Mouse (Mus musculus): ENCODE measurements around the gene Brox. TPM values are rescaled to one million over a fixed set of nuclear protein-coding genes. Genes with fewer than 3 reads are reported as not detected.
A peak's percentile ranks its signal among the peaks of the same experiment; 100 is the strongest.
"Not testable (repeated sequence)": the region's sequence is repeated elsewhere in the genome, so short reads cannot be mapped to it uniquely, and the experiment has no call there.

The Brox gene
- 51.8 and 57.2 TPM in 2 replicates for polyA plus RNA-seq (2014; fragmentation: Nextera tagmentation; extraction: Ambion mirVana)

- DNase-seq (ENCODE audit: low spot score) = peak; percentile 91
- Histone ChIP-seq H3K4me2 (ENCODE audit: low read depth, low read length) (peak within 1 kb of the TSS; percentile 43), H3K36me3 (replicated peaks; ENCODE audit: control insufficient read depth, insufficient read depth, low read depth, low read length) (no peaks in the 10 kb centered on the region), H3K4me1 (ENCODE audit: control insufficient read depth, insufficient read depth, low read length) (no peaks in the 10 kb centered on the region), H3K27me3 (ENCODE audit: control insufficient read depth, insufficient read depth, low read length) (no peaks in the 10 kb centered on the region), H3K4me3 (ENCODE audit: low read depth, low read length) (peak within 1 kb of the TSS; percentile 49), H3K27ac (replicated peaks; ENCODE audit: low read depth, low read length) (peak within 1 kb of the TSS; percentile 4; the same call in 1 of the 2 replicates), H3K9me3 (replicated peaks; ENCODE audit: control insufficient read depth, low read length) (no peaks in the 10 kb centered on the region), H3K9ac (replicated peaks; ENCODE audit: low read length) (peak within 1 kb of the TSS; percentile 52)
- ATAC-seq (replicated peaks; ENCODE audit: insufficient number of reproducible peaks, low FRiP score, low TSS enrichment, low read depth) = peak; percentile 83
- WGBS = under 1% methylated on average over 39 of the region's 39 CpGs
Observed at GRCm38 (mm10) chr1:183296877-183297383, at the start of gene Brox. TSS of gene Brox (minus strand) at chr1:183297269.

GRCm38 (mm10) chr1:183345817-183346195 lies 48.7 kb upstream of the Brox start:
- H3K27ac ChIP-seq (replicated peaks; ENCODE audit: low read depth, low read length) = no peak overlapping the region
- H3K9ac ChIP-seq (replicated peaks; ENCODE audit: low read length) = peak overlapping the region; percentile 85
- no peaks in the 10 kb centered on the region for H3K27me3 ChIP-seq (ENCODE audit: control insufficient read depth, insufficient read depth, low read length)
- no peaks in the 10 kb centered on the region for H3K9me3 ChIP-seq (replicated peaks; ENCODE audit: control insufficient read depth, low read length)
- no peaks in the 10 kb centered on the region; the same call in 1 of the 2 replicates for H3K36me3 ChIP-seq (replicated peaks; ENCODE audit: control insufficient read depth, insufficient read depth, low read depth, low read length)
- DNase-seq (ENCODE audit: low spot score) (no peak), ATAC-seq (replicated peaks; ENCODE audit: insufficient number of reproducible peaks, low FRiP score, low TSS enrichment, low read depth) (peak; percentile 6; the same call in 1 of the 2 replicates)
- WGBS = 4% methylated on average over 10 of the region's 10 CpGs
- H3K4me1 ChIP-seq (ENCODE audit: control insufficient read depth, insufficient read depth, low read length) = no peaks in the 10 kb centered on the region
- H3K4me2 ChIP-seq (ENCODE audit: low read depth, low read length) = peak overlapping the region; percentile 94
- peak overlapping the region; percentile 93 for H3K4me3 ChIP-seq (ENCODE audit: low read depth, low read length)

DNA sequence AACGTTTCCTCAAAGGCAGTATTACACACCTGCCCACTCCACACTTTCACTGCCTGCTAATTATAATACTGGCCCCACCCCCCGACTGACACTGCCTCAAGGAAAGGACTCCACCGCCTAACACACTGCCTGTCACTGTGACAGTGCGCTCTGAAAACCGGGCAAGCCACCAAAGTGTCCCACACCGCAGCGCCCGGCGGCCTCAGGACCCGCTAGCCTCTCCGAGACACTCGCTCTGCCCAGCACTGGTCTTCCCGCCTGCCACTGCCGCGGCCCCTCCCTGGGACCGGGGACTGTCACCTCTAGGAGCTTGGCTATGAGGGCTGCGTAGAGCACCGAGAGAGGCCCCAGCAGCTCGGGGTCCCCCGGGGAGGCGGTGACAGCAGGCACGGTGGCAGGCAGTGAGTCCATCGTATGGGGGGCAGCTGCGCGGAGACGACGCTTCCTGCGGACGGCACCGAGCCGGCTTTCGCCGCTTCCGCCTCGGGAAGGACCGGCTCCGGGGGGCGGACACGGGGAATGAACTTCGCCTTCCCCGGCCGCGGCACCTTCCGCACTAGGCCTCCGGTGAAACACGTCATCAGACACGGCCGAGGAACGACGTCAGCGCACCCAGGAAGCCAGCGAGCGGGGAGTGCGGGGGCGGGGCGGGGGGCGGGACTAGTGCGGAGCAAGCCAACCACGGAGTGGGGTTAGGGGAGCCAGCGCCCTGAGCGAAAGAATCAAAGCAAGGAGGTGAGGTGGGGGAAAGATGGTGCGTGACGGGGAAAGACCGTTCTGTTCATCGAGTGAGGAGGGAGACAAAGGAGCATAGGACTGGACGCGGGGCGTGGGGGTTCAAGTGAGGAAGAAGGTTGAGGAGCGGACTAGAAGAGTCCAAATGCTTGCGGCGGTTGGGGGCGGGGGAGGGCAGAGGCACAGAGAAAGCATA lies 48.1 kb upstream of the Brox start:
- H3K9ac ChIP-seq (replicated peaks; ENCODE audit: low read length) = peak overlapping the region; percentile 85
- peak overlapping the region; percentile 93 for H3K4me3 ChIP-seq (ENCODE audit: low read depth, low read length)
- no peaks in the 10 kb centered on the region; the same call in 1 of the 2 replicates for H3K36me3 ChIP-seq (replicated peaks; ENCODE audit: control insufficient read depth, insufficient read depth, low read depth, low read length)
- no peaks in the 10 kb centered on the region for H3K4me1 ChIP-seq (ENCODE audit: control insufficient read depth, insufficient read depth, low read length)
- DNase-seq (ENCODE audit: low spot score) (peak; percentile 79), ATAC-seq (replicated peaks; ENCODE audit: insufficient number of reproducible peaks, low FRiP score, low TSS enrichment, low read depth) (peak; percentile 92)
- H3K4me2 ChIP-seq (ENCODE audit: low read depth, low read length) = peak overlapping the region; percentile 94
- H3K9me3 ChIP-seq (replicated peaks; ENCODE audit: control insufficient read depth, low read length) = no peaks in the 10 kb centered on the region
- WGBS = under 1% methylated on average over 72 of the region's 72 CpGs
- no peaks in the 10 kb centered on the region for H3K27me3 ChIP-seq (ENCODE audit: control insufficient read depth, insufficient read depth, low read length)
- H3K27ac ChIP-seq (replicated peaks; ENCODE audit: low read depth, low read length) = no peak overlapping the region; the same call in 1 of the 2 replicates

GRCm38 (mm10) chr1:183342902-183343301 lies 45.8 kb upstream of the Brox start:
- H3K4me3 ChIP-seq (ENCODE audit: low read depth, low read length); H3K4me2 ChIP-seq (ENCODE audit: low read depth, low read length); H3K4me1 ChIP-seq (ENCODE audit: control insufficient read depth, insufficient read depth, low read length); ATAC-seq (replicated peaks; ENCODE audit: insufficient number of reproducible peaks, low FRiP score, low TSS enrichment, low read depth); H3K9me3 ChIP-seq (replicated peaks; ENCODE audit: control insufficient read depth, low read length); H3K27me3 ChIP-seq (ENCODE audit: control insufficient read depth, insufficient read depth, low read length); H3K27ac ChIP-seq (replicated peaks; ENCODE audit: low read depth, low read length); H3K9ac ChIP-seq (replicated peaks; ENCODE audit: low read length); DNase-seq (ENCODE audit: low spot score); H3K36me3 ChIP-seq (replicated peaks; ENCODE audit: control insufficient read depth, insufficient read depth, low read depth, low read length): not testable (repeated sequence)
- WGBS = 95% methylated on average over 1 of the region's 1 CpGs

DNA sequence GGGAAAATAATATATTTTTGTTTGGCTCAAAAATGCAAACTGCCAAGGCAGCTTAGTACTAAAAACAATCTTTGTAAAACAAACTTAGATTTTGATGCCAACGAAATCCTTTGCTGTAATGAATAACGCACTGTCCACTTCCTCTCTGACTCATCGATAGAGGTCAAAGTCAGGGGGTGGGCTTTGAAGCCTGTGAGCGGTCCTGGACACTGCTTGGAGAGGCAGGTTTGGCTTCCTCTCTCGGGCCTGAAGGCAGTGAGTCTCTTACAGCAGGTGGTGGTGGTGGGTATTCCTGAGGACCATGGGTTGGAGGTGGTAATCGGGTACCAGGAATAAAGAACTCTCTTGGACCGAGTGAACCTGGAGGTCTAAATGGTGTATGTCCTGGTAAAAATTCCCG lies 30.1 kb upstream of the Brox start:
- no peak overlapping the region for H3K9ac ChIP-seq (replicated peaks; ENCODE audit: low read length)
- no peaks in the 10 kb centered on the region for H3K4me1 ChIP-seq (ENCODE audit: control insufficient read depth, insufficient read depth, low read length)
- no peaks in the 10 kb centered on the region for H3K9me3 ChIP-seq (replicated peaks; ENCODE audit: control insufficient read depth, low read length)
- H3K4me3 ChIP-seq (ENCODE audit: low read depth, low read length) = no peak overlapping the region
- H3K27me3 ChIP-seq (ENCODE audit: control insufficient read depth, insufficient read depth, low read length) = no peaks in the 10 kb centered on the region
- peaks cover 23% of the 10 kb centered on the region for H3K36me3 ChIP-seq (replicated peaks; ENCODE audit: control insufficient read depth, insufficient read depth, low read depth, low read length)
- DNase-seq (ENCODE audit: low spot score) (no peak), ATAC-seq (replicated peaks; ENCODE audit: insufficient number of reproducible peaks, low FRiP score, low TSS enrichment, low read depth) (no peak)
- no peak overlapping the region for H3K4me2 ChIP-seq (ENCODE audit: low read depth, low read length)
- H3K27ac ChIP-seq (replicated peaks; ENCODE audit: low read depth, low read length) = no peak overlapping the region
- 91% methylated on average over 8 of the region's 8 CpGs for WGBS

DNA sequence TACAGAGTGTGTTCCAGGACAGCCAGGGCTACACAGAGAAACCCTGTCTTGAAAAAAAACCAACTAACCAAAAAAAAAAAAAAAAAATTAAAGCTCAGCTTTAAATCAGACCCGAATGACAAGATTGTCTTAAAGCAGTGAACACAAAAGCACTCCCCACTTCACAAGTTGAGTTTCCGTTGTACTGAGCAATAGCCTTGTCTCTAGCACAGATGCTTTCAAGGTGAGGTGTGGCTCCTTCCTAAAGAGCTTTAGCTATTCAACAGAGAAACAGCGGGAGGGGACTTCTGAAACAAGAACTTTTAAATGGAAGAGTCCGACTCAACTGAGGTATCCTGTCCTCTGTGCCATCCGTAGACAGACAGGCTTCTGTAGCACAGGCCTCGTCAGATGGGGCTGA lies 27.4 kb upstream of the Brox start:
- no peak overlapping the region for H3K4me2 ChIP-seq (ENCODE audit: low read depth, low read length)
- DNase-seq (ENCODE audit: low spot score) (no peak), ATAC-seq (replicated peaks; ENCODE audit: insufficient number of reproducible peaks, low FRiP score, low TSS enrichment, low read depth) (no peak)
- 93% methylated on average over 6 of the region's 6 CpGs for WGBS
- no peak overlapping the region for H3K4me3 ChIP-seq (ENCODE audit: low read depth, low read length)
- H3K36me3 ChIP-seq (replicated peaks; ENCODE audit: control insufficient read depth, insufficient read depth, low read depth, low read length) = peaks cover 12% of the 10 kb centered on the region
- no peak overlapping the region for H3K27ac ChIP-seq (replicated peaks; ENCODE audit: low read depth, low read length)
- H3K9ac ChIP-seq (replicated peaks; ENCODE audit: low read length) = no peak overlapping the region
- no peaks in the 10 kb centered on the region for H3K27me3 ChIP-seq (ENCODE audit: control insufficient read depth, insufficient read depth, low read length)
- no peaks in the 10 kb centered on the region for H3K9me3 ChIP-seq (replicated peaks; ENCODE audit: control insufficient read depth, low read length)
- H3K4me1 ChIP-seq (ENCODE audit: control insufficient read depth, insufficient read depth, low read length) = no peaks in the 10 kb centered on the region

DNA sequence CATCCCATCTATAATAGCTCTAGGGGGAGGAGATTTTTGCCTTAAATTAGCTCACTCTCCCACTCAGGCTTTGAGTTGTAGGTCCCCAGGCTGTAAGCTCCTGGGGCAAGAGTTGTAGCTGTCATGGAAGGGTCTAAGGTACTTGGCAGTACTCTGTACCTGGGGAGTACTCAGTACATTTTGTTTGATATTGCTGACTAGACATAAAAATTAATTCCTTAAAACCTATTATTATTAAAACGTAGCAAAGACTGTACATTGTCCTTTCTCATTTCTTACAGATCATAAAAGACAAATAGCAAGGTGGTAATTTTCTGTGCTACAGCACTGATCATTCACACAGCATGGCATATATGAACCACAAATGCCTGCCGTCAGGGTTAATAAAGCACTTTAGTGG lies 26.9 kb upstream of the Brox start:
- H3K27me3 ChIP-seq (ENCODE audit: control insufficient read depth, insufficient read depth, low read length) = no peaks in the 10 kb centered on the region
- WGBS = 96% methylated on average over 2 of the region's 2 CpGs

GRCm38 (mm10) chr1:183322496-183322895 lies 25.4 kb upstream of the Brox start:
- not testable (repeated sequence) for H3K4me1 ChIP-seq (ENCODE audit: control insufficient read depth, insufficient read depth, low read length); H3K9ac ChIP-seq (replicated peaks; ENCODE audit: low read length); H3K27me3 ChIP-seq (ENCODE audit: control insufficient read depth, insufficient read depth, low read length); H3K27ac ChIP-seq (replicated peaks; ENCODE audit: low read depth, low read length); H3K4me2 ChIP-seq (ENCODE audit: low read depth, low read length); H3K4me3 ChIP-seq (ENCODE audit: low read depth, low read length); H3K9me3 ChIP-seq (replicated peaks; ENCODE audit: control insufficient read depth, low read length); DNase-seq (ENCODE audit: low spot score); ATAC-seq (replicated peaks; ENCODE audit: insufficient number of reproducible peaks, low FRiP score, low TSS enrichment, low read depth)
- peaks cover 12% of the 10 kb centered on the region for H3K36me3 ChIP-seq (replicated peaks; ENCODE audit: control insufficient read depth, insufficient read depth, low read depth, low read length)
- WGBS = 82% methylated on average over 5 of the region's 5 CpGs

More for the DNA sequence above, 26.9 kb upstream of the Brox start:
- H3K36me3 ChIP-seq (replicated peaks; ENCODE audit: control insufficient read depth, insufficient read depth, low read depth, low read length) = peaks cover 12% of the 10 kb centered on the region
- H3K4me2 ChIP-seq (ENCODE audit: low read depth, low read length) = no peak overlapping the region
- DNase-seq (ENCODE audit: low spot score) = no peak
- no peak overlapping the region for H3K27ac ChIP-seq (replicated peaks; ENCODE audit: low read depth, low read length)
- H3K9ac ChIP-seq (replicated peaks; ENCODE audit: low read length) = no peak overlapping the region
- no peak overlapping the region for H3K4me3 ChIP-seq (ENCODE audit: low read depth, low read length)
- ATAC-seq (replicated peaks; ENCODE audit: insufficient number of reproducible peaks, low FRiP score, low TSS enrichment, low read depth) = no peak
- no peaks in the 10 kb centered on the region for H3K4me1 ChIP-seq (ENCODE audit: control insufficient read depth, insufficient read depth, low read length)
- no peaks in the 10 kb centered on the region for H3K9me3 ChIP-seq (replicated peaks; ENCODE audit: control insufficient read depth, low read length)

Measured in embryonic facial prominence, embryonic 11.5 days (tissue).